In genomic region chr19:36348801-36349486, GRCm38 (mm10) we compare ENCODE assay signal across 8 mouse cellular contexts. TPM values are rescaled to one million over a fixed set of nuclear protein-coding genes. Genes with fewer than 3 reads are reported as not detected.
A peak's percentile ranks its signal among the peaks of the same experiment; 100 is the strongest.
DNase-seq lines count a peak whose midpoint lies in the region; ATAC-seq lines count a peak whose summit lies in the region.

No protein-coding gene starts in this region.

- H3K27ac ChIP-seq in intestine, embryonic 15.5 days, result peak overlapping the region; percentile 9; the same call in 1 of the 2 replicates

- no peaks in the 10 kb centered on the region for H3K4me1 ChIP-seq in intestine, embryonic 15.5 days (replicated peaks)

- H3K36me3 ChIP-seq in intestine, embryonic 15.5 days, result no peaks in the 10 kb centered on the region

- peak overlapping the region; percentile 64 for H3K9ac ChIP-seq in intestine, embryonic 15.5 days

- intact Hi-C loops in gastrocnemius, postnatal 36 days (cut with DNase I), result loop anchor here (5.0 kb wide), 1 partner anchor 58 kb away; no protein-coding TSS in a partner anchor
- intact Hi-C loops in left cerebral cortex, postnatal 14 days (cut with DNase I), result loop anchor here (5.0 to 10.0 kb wide), 2 partner anchors 58 to 234 kb away; no protein-coding TSS in a partner anchor

- H3K9me3 ChIP-seq in intestine, embryonic 15.5 days, result no peaks in the 10 kb centered on the region

- peak overlapping the region; percentile 79 for H3K4me3 ChIP-seq in intestine, embryonic 15.5 days (replicated peaks)

- peak; percentile 67 to 71 for DNase-seq in adrenal gland, adult 18-20 months (ENCODE audit: low spot score in 2 of 2)
- DNase-seq in embryo, embryonic 10 days (ENCODE audit: low spot score), result peak; percentile 51
- peak; percentile 52 to 54 for DNase-seq in gastrocnemius, postnatal 36 days
- peak; percentile 44 to 68 for DNase-seq in left cerebral cortex, postnatal 14 days (ENCODE audit: low spot score in 2 of 2)
- peak; percentile 66 for DNase-seq in right cerebral cortex, postnatal 14 days
- peak; percentile 61 to 70 for DNase-seq in urinary bladder, postnatal 36 days (ENCODE audit: low spot score in 2 of 2)

- peak overlapping the region; percentile 100 for H3K4me2 ChIP-seq in intestine, embryonic 15.5 days (replicated peaks)

- WGBS in intestine, embryonic 15.5 days, result under 1% methylated on average over 79 of the region's 85 CpGs

- peaks cover 23% of the 10 kb centered on the region for H3K27me3 ChIP-seq in intestine, embryonic 15.5 days (replicated peaks)

- ATAC-seq in intestine, embryonic 15.5 days, result peak; percentile 84
- peak; percentile 53 for ATAC-seq in megakaryocyte progenitor cell, adult 5-6 weeks (replicated peaks; ENCODE audit: poor library complexity)

RNA-seq across cellular contexts. Expression of gene Pcgf5, which starts 0.8 kb away (rescaled TPM):
- total RNA-seq in adrenal gland, adult 18-20 months (2021), result 10 to 100 TPM; 24.7 to 27.9 TPM
- total RNA-seq in gastrocnemius, postnatal 36 days (2021), result 10 to 100 TPM; 25.8 to 33.3 TPM
- polyA plus RNA-seq in intestine, embryonic 15.5 days (2015; fragmentation: Nextera tagmentation; extraction: Ambion mirVana), result 23.6 and 27.0 TPM in 2 replicates
- 10 to 100 TPM; 11.8 to 13.4 TPM for total RNA-seq in left cerebral cortex, postnatal 14 days (2021)
- 71.8 and 81.7 TPM in 2 replicates for total RNA-seq in megakaryocyte progenitor cell, adult 5-6 weeks (2015)
- total RNA-seq in megakaryocyte progenitor cell, adult 5-6 weeks (2017), result 58.1 and 70.2 TPM in 2 replicates

Comparison
In these comparisons a context has a peak if more than half of its experiments do, and no peak if none do; other contexts are left out.
1. Peak in every context shown above with its lines: DNase-seq, ATAC-seq, H3K4me3 ChIP-seq and H3K27ac ChIP-seq.